Mouse (Mus musculus): ENCODE results near the gene Pccb. TPM values are rescaled to one million over a fixed set of nuclear protein-coding genes. Genes with fewer than 3 reads are reported as not detected.

Gene Pccb
- polyA plus RNA-seq, 1 experiment from 2014 or later: 19.9 TPM

- no peak overlapping the region for H3K4me3 ChIP-seq (replicated peaks; ENCODE audit: low read length)
- 80% methylated on average over 14 of the region's 14 CpGs for WGBS
- no peak overlapping the region for H3K9ac ChIP-seq (replicated peaks; ENCODE audit: low read depth, low read length)
Measured at GRCm38 (mm10) chr9:101053279-101053678, 18.6 kb upstream of the Pccb start.

GRCm38 (mm10) chr9:101052691-101053090 lies 18.0 kb upstream of the Pccb start:
- no peak overlapping the region for H3K9ac ChIP-seq (replicated peaks; ENCODE audit: low read depth, low read length)
- H3K4me3 ChIP-seq (replicated peaks; ENCODE audit: low read length): no peak overlapping the region
- H3K27ac ChIP-seq (ENCODE audit: low read length): no peak overlapping the region
- H3K9me3 ChIP-seq (ENCODE audit: control insufficient read depth, low read length): no peaks in the 10 kb centered on the region
- H3K4me2 ChIP-seq (ENCODE audit: low read length): no peak overlapping the region
- no peaks in the 10 kb centered on the region for H3K27me3 ChIP-seq (replicated peaks; ENCODE audit: control insufficient read depth, insufficient read depth, low read length)
- H3K4me1 ChIP-seq (replicated peaks; ENCODE audit: control insufficient read depth, insufficient read depth, low read length): no peaks in the 10 kb centered on the region
- WGBS: 72% methylated on average over 6 of the region's 6 CpGs
- no peak for ATAC-seq
- no peaks in the 10 kb centered on the region for H3K36me3 ChIP-seq (ENCODE audit: control insufficient read depth, insufficient read depth)

More at GRCm38 (mm10) chr9:101053279-101053678, 18.6 kb upstream of the Pccb start:
- Histone ChIP-seq H3K36me3 (ENCODE audit: control insufficient read depth, insufficient read depth) (no peaks in the 10 kb centered on the region), H3K9me3 (ENCODE audit: control insufficient read depth, low read length) (no peaks in the 10 kb centered on the region), H3K4me1 (replicated peaks; ENCODE audit: control insufficient read depth, insufficient read depth, low read length) (no peaks in the 10 kb centered on the region), H3K27me3 (replicated peaks; ENCODE audit: control insufficient read depth, insufficient read depth, low read length) (no peaks in the 10 kb centered on the region), H3K4me2 (ENCODE audit: low read length) (no peak overlapping the region), H3K27ac (ENCODE audit: low read length) (no peak overlapping the region)
- no peak for ATAC-seq

GRCm38 (mm10) chr9:101052007-101052406 lies 17.3 kb upstream of the Pccb start:
- Histone ChIP-seq H3K27ac (ENCODE audit: low read length) (no peak overlapping the region), H3K4me2 (ENCODE audit: low read length) (no peak overlapping the region), H3K36me3 (ENCODE audit: control insufficient read depth, insufficient read depth) (no peaks in the 10 kb centered on the region), H3K4me3 (replicated peaks; ENCODE audit: low read length) (no peak overlapping the region), H3K27me3 (replicated peaks; ENCODE audit: control insufficient read depth, insufficient read depth, low read length) (no peaks in the 10 kb centered on the region), H3K9ac (replicated peaks; ENCODE audit: low read depth, low read length) (no peak overlapping the region), H3K9me3 (ENCODE audit: control insufficient read depth, low read length) (no peaks in the 10 kb centered on the region), H3K4me1 (replicated peaks; ENCODE audit: control insufficient read depth, insufficient read depth, low read length) (no peaks in the 10 kb centered on the region)
- 94% methylated on average over 3 of the region's 3 CpGs for WGBS
- ATAC-seq: no peak

GRCm38 (mm10) chr9:101045710-101046338 lies 11.1 kb upstream of the Pccb start:
- H3K27ac ChIP-seq (ENCODE audit: low read length): no peak overlapping the region
- H3K4me3 ChIP-seq (replicated peaks; ENCODE audit: low read length): no peak overlapping the region
- H3K4me2 ChIP-seq (ENCODE audit: low read length): no peak overlapping the region
- H3K36me3 ChIP-seq (ENCODE audit: control insufficient read depth, insufficient read depth): no peaks in the 10 kb centered on the region
- no peak for ATAC-seq
- no peak overlapping the region for H3K9ac ChIP-seq (replicated peaks; ENCODE audit: low read depth, low read length)
- no peaks in the 10 kb centered on the region for H3K4me1 ChIP-seq (replicated peaks; ENCODE audit: control insufficient read depth, insufficient read depth, low read length)
- 64% methylated on average over 15 of the region's 15 CpGs for WGBS
- H3K27me3 ChIP-seq (replicated peaks; ENCODE audit: control insufficient read depth, insufficient read depth, low read length): no peaks in the 10 kb centered on the region
- no peaks in the 10 kb centered on the region for H3K9me3 ChIP-seq (ENCODE audit: control insufficient read depth, low read length)

GRCm38 (mm10) chr9:101042249-101042648 lies 7.6 kb upstream of the Pccb start:
- Histone ChIP-seq H3K4me1 (replicated peaks; ENCODE audit: control insufficient read depth, insufficient read depth, low read length) (no peaks in the 10 kb centered on the region), H3K27ac (ENCODE audit: low read length) (no peak overlapping the region), H3K4me3 (replicated peaks; ENCODE audit: low read length) (no peak overlapping the region), H3K9ac (replicated peaks; ENCODE audit: low read depth, low read length) (no peak overlapping the region), H3K4me2 (ENCODE audit: low read length) (no peak overlapping the region), H3K36me3 (ENCODE audit: control insufficient read depth, insufficient read depth) (no peaks in the 10 kb centered on the region), H3K9me3 (ENCODE audit: control insufficient read depth, low read length) (no peaks in the 10 kb centered on the region), H3K27me3 (replicated peaks; ENCODE audit: control insufficient read depth, insufficient read depth, low read length) (no peaks in the 10 kb centered on the region)
- no peak for ATAC-seq
- WGBS: 89% methylated on average over 9 of the region's 9 CpGs

GRCm38 (mm10) chr9:101041508-101041907 lies 6.8 kb upstream of the Pccb start:
- no peak overlapping the region for H3K4me3 ChIP-seq (replicated peaks; ENCODE audit: low read length)
- WGBS: 78% methylated on average over 5 of the region's 5 CpGs
- no peaks in the 10 kb centered on the region for H3K27me3 ChIP-seq (replicated peaks; ENCODE audit: control insufficient read depth, insufficient read depth, low read length)

GRCm38 (mm10) chr9:101038634-101039033 lies 3.9 kb upstream of the Pccb start:
- H3K9ac ChIP-seq (replicated peaks; ENCODE audit: low read depth, low read length): no peak overlapping the region
- no peak for ATAC-seq
- 81% methylated on average over 5 of the region's 5 CpGs for WGBS
- H3K4me2 ChIP-seq (ENCODE audit: low read length): no peak overlapping the region
- no peak overlapping the region for H3K4me3 ChIP-seq (replicated peaks; ENCODE audit: low read length)
- peaks cover 8% of the 10 kb centered on the region; the same call in 1 of the 2 replicates for H3K4me1 ChIP-seq (replicated peaks; ENCODE audit: control insufficient read depth, insufficient read depth, low read length)
- no peaks in the 10 kb centered on the region for H3K9me3 ChIP-seq (ENCODE audit: control insufficient read depth, low read length)
- no peaks in the 10 kb centered on the region for H3K27me3 ChIP-seq (replicated peaks; ENCODE audit: control insufficient read depth, insufficient read depth, low read length)
- no peak overlapping the region for H3K27ac ChIP-seq (ENCODE audit: low read length)
- H3K36me3 ChIP-seq (ENCODE audit: control insufficient read depth, insufficient read depth): no peaks in the 10 kb centered on the region

More at GRCm38 (mm10) chr9:101041508-101041907, 6.8 kb upstream of the Pccb start:
- no peak overlapping the region for H3K4me2 ChIP-seq (ENCODE audit: low read length)
- no peaks in the 10 kb centered on the region for H3K4me1 ChIP-seq (replicated peaks; ENCODE audit: control insufficient read depth, insufficient read depth, low read length)
- H3K27ac ChIP-seq (ENCODE audit: low read length): no peak overlapping the region
- H3K9ac ChIP-seq (replicated peaks; ENCODE audit: low read depth, low read length): no peak overlapping the region
- H3K9me3 ChIP-seq (ENCODE audit: control insufficient read depth, low read length): no peaks in the 10 kb centered on the region
- H3K36me3 ChIP-seq (ENCODE audit: control insufficient read depth, insufficient read depth): no peaks in the 10 kb centered on the region
- ATAC-seq: no peak

- H3K4me3 ChIP-seq (replicated peaks; ENCODE audit: low read length): no peak overlapping the region
- H3K4me2 ChIP-seq (ENCODE audit: low read length): no peak overlapping the region
- H3K27ac ChIP-seq (ENCODE audit: low read length): no peak overlapping the region
- no peaks in the 10 kb centered on the region for H3K9me3 ChIP-seq (ENCODE audit: control insufficient read depth, low read length)
- H3K4me1 ChIP-seq (replicated peaks; ENCODE audit: control insufficient read depth, insufficient read depth, low read length): peaks cover 12% of the 10 kb centered on the region; the same call in 1 of the 2 replicates
- ATAC-seq: no peak
- WGBS: 57% methylated on average over 7 of the region's 7 CpGs
- H3K36me3 ChIP-seq (ENCODE audit: control insufficient read depth, insufficient read depth): no peaks in the 10 kb centered on the region
- no peak overlapping the region for H3K9ac ChIP-seq (replicated peaks; ENCODE audit: low read depth, low read length)
- H3K27me3 ChIP-seq (replicated peaks; ENCODE audit: control insufficient read depth, insufficient read depth, low read length): no peaks in the 10 kb centered on the region
Measured at GRCm38 (mm10) chr9:101037396-101037795, 2.7 kb upstream of the Pccb start.

GRCm38 (mm10) chr9:101036876-101037275 lies 2.2 kb upstream of the Pccb start:
- no peaks in the 10 kb centered on the region for H3K27me3 ChIP-seq (replicated peaks; ENCODE audit: control insufficient read depth, insufficient read depth, low read length)
- no peaks in the 10 kb centered on the region for H3K36me3 ChIP-seq (ENCODE audit: control insufficient read depth, insufficient read depth)
- no peak overlapping the region for H3K4me3 ChIP-seq (replicated peaks; ENCODE audit: low read length)
- WGBS: 85% methylated on average over 2 of the region's 2 CpGs
- no peak overlapping the region for H3K4me2 ChIP-seq (ENCODE audit: low read length)
- no peak overlapping the region for H3K9ac ChIP-seq (replicated peaks; ENCODE audit: low read depth, low read length)
- no peak overlapping the region for H3K27ac ChIP-seq (ENCODE audit: low read length)
- H3K9me3 ChIP-seq (ENCODE audit: control insufficient read depth, low read length): no peaks in the 10 kb centered on the region
- ATAC-seq: no peak
- peaks cover 12% of the 10 kb centered on the region; the same call in 1 of the 2 replicates for H3K4me1 ChIP-seq (replicated peaks; ENCODE audit: control insufficient read depth, insufficient read depth, low read length)
